Mouse (Mus musculus) liver, embryonic 14.5 days (tissue): ENCODE data around the gene Acot8. TPM values are rescaled to one million over a fixed set of nuclear protein-coding genes. Genes with fewer than 3 reads are reported as not detected.
A peak's percentile ranks its signal among the peaks of the same experiment; 100 is the strongest.

Experiments
- ATAC-seq: fragments of 200-750 bp; cut with Nextera tagmentation; 2 replicates; pipeline ENCODE4 v1.8.0; 2017; ENCODE audit warnings: moderate number of reproducible peaks, mild to moderate bottlenecking, moderate library complexity; ENCODE audit not compliant: insufficient read depth
- DNase-seq, 3 experiments: peaks; one replicate each; pipeline ENCODE4 v3.0.0-alpha.2; 2012 to 2013; ENCODE audit warnings: low read depth in 3 of 3, low spot score in 3 of 3
- H3K27ac ChIP-seq: fragments of 300-500 bp; sonication (generic); 2 replicates; pipeline ENCODE4 v1.5.1; 2014; ENCODE audit warnings: moderate library complexity, mild to moderate bottlenecking, control low read depth, inconsistent platforms
- H3K27me3 ChIP-seq: fragments of 300-500 bp; sonication (generic); 2 replicates; pipeline ENCODE4 v1.6.1; 2014; ENCODE audit warnings: mild to moderate bottlenecking, low read length, moderate library complexity; ENCODE audit not compliant: control insufficient read depth, insufficient read depth
- H3K36me3 ChIP-seq: fragments of 300-500 bp; sonication (generic); replicated peaks from 2 replicates; pipeline ENCODE4 v1.6.1; 2014; ENCODE audit warnings: low read depth; ENCODE audit not compliant: control insufficient read depth, insufficient read depth
- H3K4me1 ChIP-seq, 2 experiments: fragments of 200-500 bp in 1 of 2; fragments of 300-500 bp in 1 of 2; sonication (generic) in 1 of 2; replicated peaks; 2 replicates each; pipeline ENCODE4 v1.6.1; 2012 to 2014; ENCODE audit warnings: antibody characterized with exemption in 1 of 2, inconsistent platforms in 1 of 2, low read length in 1 of 2; ENCODE audit not compliant: control insufficient read depth in 2 of 2, insufficient read depth in 2 of 2
- H3K4me2 ChIP-seq: fragments of 300-500 bp; sonication (generic); 2 replicates; pipeline ENCODE4 v1.6.1; 2014; ENCODE audit warnings: low read depth, mild to moderate bottlenecking, control low read depth, moderate library complexity
- H3K4me3 ChIP-seq, 2 experiments: fragments of 200-500 bp in 1 of 2; fragments of 300-500 bp in 1 of 2; sonication (generic) in 1 of 2; 2 replicates each; pipeline ENCODE4 v1.5.1; 2012 to 2014; ENCODE audit warnings: low read depth in 2 of 2, low read length in 2 of 2, mild to moderate bottlenecking in 2 of 2, control low read depth in 1 of 2, inconsistent platforms in 1 of 2, moderate library complexity in 1 of 2; ENCODE audit not compliant: insufficient read depth in 1 of 2
- H3K9ac ChIP-seq: fragments of 300-500 bp; sonication (generic); replicated peaks from 2 replicates; pipeline ENCODE4 v1.6.1; 2014; ENCODE audit warnings: mild to moderate bottlenecking, control low read depth, moderate library complexity
- H3K9me3 ChIP-seq: fragments of 300-500 bp; sonication (generic); 2 replicates; pipeline ENCODE4 v1.6.1; 2016; ENCODE audit warnings: low read length, mixed read lengths; ENCODE audit not compliant: control insufficient read depth
- CTCF ChIP-seq: IDR thresholded peaks from 2 replicates; pipeline ENCODE4 v1.5.1; 2016; ENCODE audit warnings: antibody characterized with exemption, low read depth, control low read depth
- EP300 ChIP-seq: IDR thresholded peaks from 2 replicates; pipeline ENCODE4 v1.6.1; 2016; ENCODE audit warnings: antibody characterized with exemption, low read depth
- WGBS: fragments of 180-500 bp; shearing (Covaris S2); extraction: QIAGEN DNeasy Blood & Tissue Kit; methylation state at CpG from one replicate; pipeline ENCODE4 v1.1.7; 2014; ENCODE audit not compliant: insufficient replicate concordance; 5-methylcytosine and 5-hydroxymethylcytosine counted together
- polyA plus RNA-seq, 2 experiments: library from polyadenylated mRNA; depleted of rRNA in 1 of 2; stranded (reverse) in 1 of 2; unstranded in 1 of 2; fragments of >200 nt; fragmentation: Nextera tagmentation in 1 of 2; extraction: Ambion mirVana in 1 of 2; gene quantifications; 2 replicates each; pipeline versions ENCODE4 v1.2.1 to v1.2.3; 2012 to 2014

The Acot8 gene
- polyA plus RNA-seq, 2 experiments = 13.5 to 20.6 TPM

DNA sequence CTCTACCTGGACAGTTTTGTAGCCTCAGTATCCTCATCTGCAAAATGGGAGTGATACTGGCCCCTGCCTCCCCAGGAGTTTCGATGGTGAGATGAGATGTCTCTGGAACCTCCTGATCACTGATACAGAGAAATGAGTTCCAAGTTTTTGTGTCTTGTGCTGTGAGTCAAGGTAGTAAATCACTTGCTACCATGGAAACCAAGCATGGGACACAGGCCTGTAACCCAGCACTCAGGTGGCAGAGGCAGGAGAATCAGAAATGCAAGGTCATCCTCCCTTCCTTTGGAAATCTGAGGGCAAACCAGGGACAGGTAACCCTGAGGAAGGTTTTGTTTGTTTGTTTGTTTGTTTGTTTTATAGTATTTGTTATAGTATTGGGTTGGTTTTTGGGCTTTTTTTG is 24.4 kb upstream of the Acot8 start:
- DNase-seq (no peak), ATAC-seq (no peak)
- WGBS = 88% methylated on average over 1 of the region's 1 CpGs
- H3K36me3 ChIP-seq = peaks cover 5% of the 10 kb centered on the region
- H3K4me2 ChIP-seq = no peak overlapping the region
- no peak overlapping the region for H3K27ac ChIP-seq
- no peak overlapping the region for H3K4me3 ChIP-seq
- H3K9ac ChIP-seq = no peak overlapping the region
- H3K4me1 ChIP-seq = no peaks in the 10 kb centered on the region; a peak in 2 of 4 replicates
- no peaks in the 10 kb centered on the region for H3K27me3 ChIP-seq
- H3K9me3 ChIP-seq = no peaks in the 10 kb centered on the region
- TF ChIP-seq EP300 (no peak), CTCF (no peak)

DNA sequence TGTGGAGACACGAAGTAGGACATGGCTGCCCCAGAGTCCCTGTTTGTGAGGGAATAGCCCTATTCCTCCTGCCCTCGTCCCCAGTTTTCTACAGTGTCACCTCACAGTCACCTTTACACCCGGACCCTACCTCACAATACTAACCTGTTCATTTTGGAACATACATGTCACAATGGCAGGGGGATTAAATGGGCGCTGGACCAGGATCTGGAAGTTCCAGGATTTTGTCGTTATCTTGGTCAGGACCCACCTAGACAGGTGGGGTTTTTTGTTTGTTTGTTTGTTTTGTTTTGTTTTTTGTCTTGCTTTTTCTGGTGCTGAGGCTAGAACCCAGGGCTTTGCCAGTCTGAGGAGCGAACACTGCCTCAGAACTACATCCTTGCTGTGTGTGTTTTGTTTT is 23.8 kb upstream of the Acot8 start, which contains the start of gene Spata25:
TSS of gene Spata25 (minus strand) at position 101 of the 400 bp plus-strand sequence.
- H3K4me2 ChIP-seq = no peak within 1 kb of the TSS
- no peak for ATAC-seq

DNA sequence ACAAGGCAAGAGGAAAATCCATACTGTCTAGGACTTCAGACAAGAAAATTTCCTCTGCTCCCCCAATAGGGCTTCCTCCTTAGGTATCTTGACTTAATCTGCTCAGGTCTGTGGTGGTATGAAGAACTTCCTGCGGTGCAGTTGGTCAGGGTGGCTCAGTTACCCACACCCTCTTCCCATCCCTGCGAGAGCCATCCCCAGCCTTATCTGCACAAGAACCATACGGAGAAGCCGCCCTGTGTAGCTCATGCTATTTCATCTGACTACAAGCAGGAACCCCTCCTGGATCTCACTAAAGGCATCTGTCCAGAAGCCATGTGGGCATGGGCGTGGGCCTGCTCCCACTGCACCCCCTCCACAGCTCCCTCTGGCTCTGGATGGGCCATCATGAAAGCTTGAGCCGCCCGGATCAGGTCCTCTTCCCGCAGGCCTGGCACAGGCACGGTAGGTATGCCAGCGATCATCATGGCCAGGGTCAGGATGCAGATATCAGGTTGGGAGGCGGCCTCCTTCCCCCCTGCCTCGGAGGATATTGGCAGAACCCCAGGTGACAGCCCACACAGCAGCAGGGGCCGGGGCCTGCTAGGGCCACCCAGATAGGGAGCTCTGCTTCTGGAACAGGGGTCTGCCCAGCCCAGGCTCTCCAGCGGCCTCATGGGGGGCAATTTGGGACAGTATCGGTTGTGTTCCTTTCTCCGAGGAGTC is 22.6 kb upstream of the Acot8 start:
- Histone ChIP-seq H3K4me1 (peaks cover 2 to 5% of the 10 kb centered on the region in 2 experiments), H3K27ac (no peak overlapping the region), H3K9ac (no peak overlapping the region), H3K9me3 (no peaks in the 10 kb centered on the region), H3K4me3 (no peak overlapping the region), H3K27me3 (no peaks in the 10 kb centered on the region), H3K4me2 (no peak overlapping the region), H3K36me3 (peaks cover 5% of the 10 kb centered on the region)
- WGBS = 58% methylated on average over 16 of the region's 16 CpGs
- DNase-seq = no peak
- ATAC-seq = no peak
- no peak for TF ChIP-seq CTCF
- no peak for TF ChIP-seq EP300

More for the DNA sequence above, 23.8 kb upstream of the Acot8 start, which contains the start of gene Spata25:
- TF ChIP-seq EP300 = no peak
- TF ChIP-seq CTCF = no peak
- no peak within 1 kb of the TSS for H3K9ac ChIP-seq
- no peak within 1 kb of the TSS for H3K4me3 ChIP-seq
- no peaks in the 10 kb centered on the region for H3K27me3 ChIP-seq
- peaks cover 0 to 3% of the 10 kb centered on the region in 2 experiments; a peak in 2 of 4 replicates for H3K4me1 ChIP-seq
- WGBS = 65% methylated on average over 6 of the region's 6 CpGs
- peaks cover 5% of the 10 kb centered on the region for H3K36me3 ChIP-seq
- no peaks in the 10 kb centered on the region for H3K9me3 ChIP-seq
- no peak for DNase-seq
- H3K27ac ChIP-seq = no peak within 1 kb of the TSS

DNA sequence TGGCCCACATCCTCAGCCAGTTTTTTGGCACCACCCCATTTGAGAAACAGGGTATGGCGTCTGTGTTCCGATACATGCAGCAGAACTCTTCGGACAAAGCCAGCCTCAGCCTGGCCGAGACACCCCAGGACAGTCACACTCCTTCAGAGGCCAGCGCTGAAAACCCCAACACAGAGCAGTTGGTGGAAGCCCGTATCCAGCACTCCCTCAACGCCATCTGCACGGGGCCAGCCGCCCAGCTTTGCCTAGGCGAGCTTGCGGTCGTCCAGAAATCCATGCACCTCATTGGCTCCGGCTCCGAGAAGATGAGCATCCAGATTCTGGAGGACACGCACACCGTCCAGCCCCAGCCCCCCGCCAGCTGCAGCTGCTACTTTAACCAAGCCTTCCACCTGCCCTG is 20.8 kb upstream of the Acot8 start:
- H3K9ac ChIP-seq = no peak overlapping the region
- peaks cover 7% of the 10 kb centered on the region for H3K36me3 ChIP-seq
- peaks cover 5 to 8% of the 10 kb centered on the region in 2 experiments for H3K4me1 ChIP-seq
- no peak overlapping the region for H3K27ac ChIP-seq
- DNase-seq (no peak), ATAC-seq (no peak)
- no peak overlapping the region for H3K4me3 ChIP-seq
- H3K4me2 ChIP-seq = no peak overlapping the region
- TF ChIP-seq EP300 (no peak), CTCF (no peak)
- 90% methylated on average over 17 of the region's 17 CpGs for WGBS
- H3K27me3 ChIP-seq = no peaks in the 10 kb centered on the region
- H3K9me3 ChIP-seq = no peaks in the 10 kb centered on the region

DNA sequence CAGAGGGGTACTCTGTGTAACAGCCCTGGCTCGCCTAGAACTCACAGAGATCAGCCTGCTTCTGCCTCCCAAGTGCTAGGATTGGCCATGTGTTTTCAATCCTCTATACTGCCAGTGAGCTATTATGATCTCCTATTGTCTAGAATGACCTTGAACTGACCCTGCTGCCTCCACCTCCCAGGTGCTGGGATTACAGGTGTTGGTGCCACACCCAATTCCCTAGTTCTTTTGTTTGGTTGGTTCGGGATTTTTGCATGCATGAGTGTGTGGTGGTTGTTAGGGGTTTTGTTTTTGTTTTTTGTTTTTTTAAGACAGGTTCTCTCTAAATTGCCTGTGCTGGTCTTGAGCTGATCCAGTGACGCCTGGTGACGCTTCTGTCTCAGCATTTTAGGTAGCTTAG is 19.3 kb upstream of the Acot8 start:
- peaks cover 7% of the 10 kb centered on the region for H3K36me3 ChIP-seq
- H3K9me3 ChIP-seq = no peaks in the 10 kb centered on the region
- no peaks in the 10 kb centered on the region for H3K27me3 ChIP-seq
- 71% methylated on average over 4 of the region's 4 CpGs for WGBS
- H3K27ac ChIP-seq = no peak overlapping the region
- no peak overlapping the region for H3K4me3 ChIP-seq
- H3K4me1 ChIP-seq = peaks cover 5 to 8% of the 10 kb centered on the region in 2 experiments
- no peak for DNase-seq
- peak overlapping the region; percentile 27; the same call in 1 of the 2 replicates for H3K9ac ChIP-seq
- TF ChIP-seq EP300 = no peak
- ATAC-seq = no peak
- H3K4me2 ChIP-seq = peak overlapping the region; percentile 68
